Mouse (Mus musculus) MEL (cell line): ENCODE data around the gene Ptk7. TPM values are rescaled to one million over a fixed set of nuclear protein-coding genes. Genes with fewer than 3 reads are reported as not detected.

ENCODE experiments used
- DNase-seq: peaks from one replicate; pipeline ENCODE4 v3.0.0; 2011; ENCODE audit warnings: low read depth, low spot score
- H3K27ac ChIP-seq: 2 replicates; pipeline ENCODE4 v1.5.1; 2012; ENCODE audit warnings: low read depth, mild to moderate bottlenecking, control low read depth, low read length, moderate library complexity; ENCODE audit not compliant: control insufficient read depth
- H3K27me3 ChIP-seq, 2 experiments: fragments of 150-350 bp in 1 of 2; sonication (generic) in 1 of 2; 2 replicates each; pipeline ENCODE4 v1.6.1; 2012; ENCODE audit warnings: low read length in 2 of 2, mild to moderate bottlenecking in 2 of 2, improper control_type of control experiment in 1 of 2, moderate library complexity in 1 of 2; ENCODE audit not compliant: insufficient read depth in 2 of 2, control insufficient read depth in 1 of 2
- H3K36me3 ChIP-seq, 2 experiments: 2 replicates each; pipeline ENCODE4 v1.6.1; 2012 to 2014; ENCODE audit warnings: low read length in 2 of 2, improper control_type of control experiment in 1 of 2, inconsistent platforms in 1 of 2, mild to moderate bottlenecking in 1 of 2; ENCODE audit not compliant: insufficient read depth in 2 of 2, control insufficient read depth in 1 of 2
- H3K4me1 ChIP-seq, 2 experiments: fragments of 150-350 bp in 1 of 2; sonication (generic) in 1 of 2; 2 replicates each; pipeline ENCODE4 v1.6.1; 2012; ENCODE audit warnings: low read length in 2 of 2, improper control_type of control experiment in 1 of 2, mild to moderate bottlenecking in 1 of 2; ENCODE audit not compliant: insufficient read depth in 2 of 2, control insufficient read depth in 1 of 2
- H3K4me3 ChIP-seq, 2 experiments: fragments of 150-350 bp in 1 of 2; sonication (generic) in 1 of 2; 2 replicates each; pipeline ENCODE4 v1.5.1; 2012; ENCODE audit warnings: low read depth in 2 of 2, low read length in 2 of 2, mild to moderate bottlenecking in 2 of 2, moderate library complexity in 2 of 2, control low read depth in 1 of 2, improper control_type of control experiment in 1 of 2; ENCODE audit not compliant: control insufficient read depth in 1 of 2, insufficient read depth in 1 of 2
- H3K79me2 ChIP-seq: 2 replicates; pipeline ENCODE4 v1.6.1; 2012; ENCODE audit warnings: mild to moderate bottlenecking, low read length, moderate library complexity; ENCODE audit not compliant: control insufficient read depth, poor library complexity, insufficient read depth
- H3K9ac ChIP-seq: 2 replicates; pipeline ENCODE4 v1.6.1; 2012; ENCODE audit warnings: low read depth, mild to moderate bottlenecking, control low read depth, low read length, moderate library complexity; ENCODE audit not compliant: control insufficient read depth, poor library complexity, severe bottlenecking
- H3K9me3 ChIP-seq: fragments of 150-350 bp; sonication (generic); replicated peaks from 2 replicates; pipeline ENCODE4 v1.6.1; 2012; ENCODE audit warnings: mild to moderate bottlenecking, low read length, improper control_type of control experiment, moderate library complexity; ENCODE audit not compliant: insufficient read depth
- BHLHE40 ChIP-seq: IDR thresholded peaks from 2 replicates; pipeline ENCODE4 v1.6.1; 2012; ENCODE audit warnings: low read depth, mild to moderate bottlenecking, inconsistent platforms, low read length, improper control_type of control experiment, borderline replicate concordance
- CHD1 ChIP-seq: IDR thresholded peaks from 2 replicates; pipeline ENCODE4 v1.6.1; 2012; ENCODE audit warnings: low read depth, mild to moderate bottlenecking, inconsistent platforms, low read length, improper control_type of control experiment
- CHD2 ChIP-seq: IDR thresholded peaks from 2 replicates; pipeline ENCODE4 v1.6.1; 2011; ENCODE audit warnings: low read length, improper control_type of control experiment
- ELF1 ChIP-seq: IDR thresholded peaks from 2 replicates; pipeline ENCODE4 v1.6.1; 2014; ENCODE audit warnings: low read depth, mild to moderate bottlenecking, inconsistent platforms, low read length, improper control_type of control experiment, moderate library complexity
- GABPA ChIP-seq: IDR thresholded peaks from 2 replicates; pipeline ENCODE4 v1.6.1; 2012; ENCODE audit warnings: low read depth, mild to moderate bottlenecking, inconsistent platforms, low read length, improper control_type of control experiment, moderate library complexity
- GATA1 ChIP-seq: IDR thresholded peaks from 2 replicates; pipeline ENCODE4 v1.6.1; 2011; ENCODE audit warnings: low read depth, low read length, improper control_type of control experiment
- HCFC1 ChIP-seq: IDR thresholded peaks from 2 replicates; pipeline ENCODE4 v1.6.1; 2012; ENCODE audit warnings: low read depth, mild to moderate bottlenecking, inconsistent platforms, low read length, improper control_type of control experiment, moderate library complexity
- JUND ChIP-seq: IDR thresholded peaks from 2 replicates; pipeline ENCODE4 v1.6.1; 2011; ENCODE audit warnings: low read depth, mild to moderate bottlenecking, improper control_type of control experiment, low read length
- MAX ChIP-seq: IDR thresholded peaks from 2 replicates; pipeline ENCODE4 v1.6.1; 2011; ENCODE audit warnings: low read length, improper control_type of control experiment
- MEF2A ChIP-seq: IDR thresholded peaks from 2 replicates; pipeline ENCODE4 v1.6.1; 2014; ENCODE audit warnings: low read depth, mild to moderate bottlenecking, inconsistent platforms, low read length, improper control_type of control experiment; ENCODE audit not compliant: poor library complexity, insufficient replicate concordance, severe bottlenecking; ENCODE audit errors: extremely low read depth
- MXI1 ChIP-seq: IDR thresholded peaks from 2 replicates; pipeline ENCODE4 v1.6.1; 2011; ENCODE audit warnings: mild to moderate bottlenecking, low read depth, low read length, improper control_type of control experiment
- MYB ChIP-seq: IDR thresholded peaks from 2 replicates; pipeline ENCODE4 v1.6.1; 2011; ENCODE audit warnings: mild to moderate bottlenecking, low read depth, low read length, improper control_type of control experiment
- NELFE ChIP-seq: IDR thresholded peaks from 2 replicates; pipeline ENCODE4 v1.6.1; 2011; ENCODE audit warnings: low read depth, low read length, improper control_type of control experiment
- POLR2A ChIP-seq, 2 experiments: IDR thresholded peaks; 2 replicates each; pipeline ENCODE4 v1.6.1; 2011 to 2012; ENCODE audit warnings: low read length in 2 of 2, mild to moderate bottlenecking in 2 of 2, control low read depth in 1 of 2, improper control_type of control experiment in 1 of 2, low read depth in 1 of 2, moderate library complexity in 1 of 2; ENCODE audit not compliant: control insufficient read depth in 1 of 2, insufficient read depth in 1 of 2, poor library complexity in 1 of 2
- POLR2AphosphoS5 ChIP-seq: IDR thresholded peaks from 2 replicates; pipeline ENCODE4 v1.6.1; 2012; ENCODE audit warnings: low read depth, borderline replicate concordance, mild to moderate bottlenecking, inconsistent platforms, low read length, moderate library complexity, mixed read lengths
- RCOR1 ChIP-seq: IDR thresholded peaks from 2 replicates; pipeline ENCODE4 v1.6.1; 2012; ENCODE audit warnings: low read depth, mild to moderate bottlenecking, inconsistent platforms, low read length, improper control_type of control experiment
- TAL1 ChIP-seq: IDR thresholded peaks from 2 replicates; pipeline ENCODE4 v1.6.1; 2012; ENCODE audit warnings: mild to moderate bottlenecking, inconsistent platforms, low read length, moderate library complexity, mixed read lengths
- TBP ChIP-seq: IDR thresholded peaks from 2 replicates; pipeline ENCODE4 v1.8.0; 2011; ENCODE audit warnings: low read depth, low read length, improper control_type of control experiment
- UBTF ChIP-seq: IDR thresholded peaks from 2 replicates; pipeline ENCODE4 v1.6.1; 2012; ENCODE audit warnings: low read depth, mild to moderate bottlenecking, inconsistent platforms, low read length, improper control_type of control experiment, moderate library complexity, borderline replicate concordance; ENCODE audit not compliant: insufficient read depth
- USF1 ChIP-seq: IDR thresholded peaks from 2 replicates; pipeline ENCODE4 v1.6.1; 2014; ENCODE audit warnings: low read depth, mild to moderate bottlenecking, inconsistent platforms, low read length, improper control_type of control experiment, moderate library complexity
- ZC3H11A ChIP-seq: IDR thresholded peaks from 2 replicates; pipeline ENCODE4 v1.6.1; 2012; ENCODE audit warnings: low read depth, mild to moderate bottlenecking, inconsistent platforms, low read length, improper control_type of control experiment
- ZNF384 ChIP-seq: IDR thresholded peaks from 2 replicates; pipeline ENCODE4 v1.6.1; 2012; ENCODE audit warnings: low read depth, mild to moderate bottlenecking, inconsistent platforms, low read length, improper control_type of control experiment
- polyA plus RNA-seq, 2 experiments: library from polyadenylated mRNA; stranded (reverse) in 1 of 2; unstranded in 1 of 2; fragments of >175 nt in 1 of 2; fragments of >200 nt in 1 of 2; gene quantifications; 2 replicates each; pipeline versions ENCODE4 v1.2.1 to v1.2.4; 2012; ENCODE audit warnings: low replicate concordance in 2 of 2, low read depth in 1 of 2; ENCODE audit not compliant: insufficient read length in 2 of 2, insufficient read depth in 1 of 2, missing spikeins in 1 of 2
- total RNA-seq: library from RNA; depleted of rRNA; stranded (reverse); fragments of 300-350 nt; gene quantifications from 2 replicates; pipeline ENCODE4 v1.2.3, GENCODE M21; 2012

The Ptk7 gene
- total and polyA plus RNA-seq, 3 experiments = 0.04 to 0.10 TPM; not detected in 1

GRCm38 (mm10) chr17:46629685-46630441, 559 bp upstream of the Ptk7 start:
- Histone ChIP-seq H3K27ac (no peak overlapping the region), H3K9ac (no peak overlapping the region), H3K79me2 (no peaks in the 10 kb centered on the region), H3K9me3 (no peaks in the 10 kb centered on the region), H3K4me1 (no peaks in the 10 kb centered on the region), H3K27me3 (no peaks in the 10 kb centered on the region), H3K4me3 (no peak overlapping the region), H3K36me3 (no peaks in the 10 kb centered on the region)
- no peak for DNase-seq
- TF ChIP-seq TBP (no peak), MEF2A (no peak), BHLHE40 (no peak), MAX (no peak), GATA1 (no peak), JUND (no peak), ELF1 (no peak), POLR2AphosphoS5 (no peak), NELFE (no peak), ZC3H11A (no peak), CHD1 (no peak), USF1 (no peak), CHD2 (no peak), TAL1 (no peak), ZNF384 (no peak), MYB (no peak), MXI1 (no peak), UBTF (no peak), RCOR1 (no peak)

GRCm38 (mm10) chr17:46628471-46628790, 873 bp downstream of the Ptk7 start:
- TF ChIP-seq MEF2A (no peak), ZC3H11A (no peak), GABPA (no peak), CHD1 (no peak), MYB (no peak), HCFC1 (no peak), POLR2A (IDR thresholded peaks at IDR 0.05; ENCODE audit: control insufficient read depth in 1 of 2, insufficient read depth in 1 of 2, low read depth in 1 of 2, low read length in 2 of 2, poor library complexity in 1 of 2) (no peak), GATA1 (no peak), ZNF384 (no peak)
- Histone ChIP-seq H3K79me2 (no peaks in the 10 kb centered on the region), H3K4me1 (no peaks in the 10 kb centered on the region), H3K9me3 (no peaks in the 10 kb centered on the region), H3K9ac (no peak overlapping the region), H3K27ac (no peak overlapping the region), H3K4me3 (no peak overlapping the region), H3K27me3 (0 out of 4 replicates have a peak, but pooled peaks cover 0 to 2% of the 10 kb centered on the region in 2 experiments), H3K36me3 (no peaks in the 10 kb centered on the region)
- DNase-seq = no peak
